ENCODE assay signal across 16 mouse cellular contexts in genomic region chr9:82075270-82075669, GRCm38 (mm10).
"Had no signal": no experiment of that assay in that cellular context is flagged by ENCODE, and none has a peak within 500 bp of the region (broad histone marks: within the 10 kb centered on the region; RNA-seq: fewer than 3 reads in every experiment).

No protein-coding gene starts in this region.

- H3K9ac ChIP-seq: neural tube, embryonic 13.5 days; neural tube, embryonic 15.5 days; stomach, embryonic 15.5 days had no signal

- DNase-seq: retina, postnatal 1 day; right cerebral cortex, adult 18-20 months; right cerebral cortex, postnatal 14 days; right cerebral cortex, postnatal 25 days; right cerebral cortex, postnatal 4 days; spleen, adult 18-20 months; thymus, adult 18-20 months; thymus, adult 2 months; thymus, postnatal 14 days; thymus, postnatal 25 days; thymus, postnatal 36 days; thymus, postnatal 4 days had no signal

- H3K27ac ChIP-seq: neural tube, embryonic 13.5 days; neural tube, embryonic 15.5 days; stomach, embryonic 15.5 days; stomach, postnatal 0 days had no signal

- H3K4me1 ChIP-seq: neural tube, embryonic 13.5 days; neural tube, embryonic 15.5 days; stomach, embryonic 15.5 days had no signal

- H3K27me3 ChIP-seq: neural tube, embryonic 13.5 days; neural tube, embryonic 15.5 days; stomach, embryonic 15.5 days had no signal

- H3K4me2 ChIP-seq: neural tube, embryonic 13.5 days; neural tube, embryonic 15.5 days; stomach, embryonic 15.5 days had no signal

- H3K4me3 ChIP-seq: neural tube, embryonic 13.5 days; neural tube, embryonic 15.5 days; stomach, embryonic 15.5 days had no signal

- H3K36me3 ChIP-seq: neural tube, embryonic 13.5 days; neural tube, embryonic 15.5 days; stomach, embryonic 15.5 days had no signal

- H3K9me3 ChIP-seq: neural tube, embryonic 13.5 days; neural tube, embryonic 15.5 days; stomach, embryonic 15.5 days had no signal
